Mouse (Mus musculus) inflammation-experienced regulatory T-cells, adult 6 months (primary cell): ENCODE data around the gene Rpl22. TPM values are rescaled to one million over a fixed set of nuclear protein-coding genes. Genes with fewer than 3 reads are reported as not detected.

Experiments used
- ATAC-seq: one replicate; pipeline ENCODE4 v1.8.0; 2017
- polyA plus RNA-seq, 3 experiments: library from polyadenylated mRNA; unstranded; fragments of 100-300 nt; shearing (Covaris generic); gene quantifications; one replicate each; pipeline ENCODE4 v1.2.1; 2017

Rpl22 gene
- polyA plus RNA-seq, 3 experiments from 2014 or later = 752 to 1,062 (median 960) TPM

- ATAC-seq = peak; percentile 89
These were observed 28.4 kb upstream of the Rpl22 start, which contains the start of gene Icmt for GRCm38 (mm10) chr4:152296874-152297861. Gene Icmt (plus strand): TSS chr4:152297227.

- no peak for ATAC-seq
These were observed 26.7 kb upstream of the Rpl22 start for GRCm38 (mm10) chr4:152298836-152299235.

GRCm38 (mm10) chr4:152300375-152300774 is 25.2 kb upstream of the Rpl22 start:
- ATAC-seq = no peak

GRCm38 (mm10) chr4:152302012-152302411 is 23.5 kb upstream of the Rpl22 start:
- ATAC-seq = no peak

GRCm38 (mm10) chr4:152303172-152303571 is 22.4 kb upstream of the Rpl22 start:
- no peak for ATAC-seq

GRCm38 (mm10) chr4:152304685-152305084 is 20.9 kb upstream of the Rpl22 start:
- no peak for ATAC-seq

GRCm38 (mm10) chr4:152305991-152306390 is 19.6 kb upstream of the Rpl22 start:
- no peak for ATAC-seq

- no peak for ATAC-seq
These were observed 18.0 kb upstream of the Rpl22 start for GRCm38 (mm10) chr4:152307542-152307941.

- no peak for ATAC-seq
These were observed 13.4 kb upstream of the Rpl22 start for GRCm38 (mm10) chr4:152312186-152312585.

GRCm38 (mm10) chr4:152313211-152313632 is 12.3 kb upstream of the Rpl22 start:
- peak; percentile 40 for ATAC-seq

- ATAC-seq = no peak
These were observed 11.6 kb upstream of the Rpl22 start for GRCm38 (mm10) chr4:152313934-152314333.

GRCm38 (mm10) chr4:152315498-152316213 is 9.9 kb upstream of the Rpl22 start:
- ATAC-seq = no peak

GRCm38 (mm10) chr4:152317631-152318033 is 7.9 kb upstream of the Rpl22 start:
- ATAC-seq = no peak

- ATAC-seq = peak; percentile 70
These were observed 6.9 kb upstream of the Rpl22 start, which contains the start of gene Rnf207 for GRCm38 (mm10) chr4:152318517-152319234. Gene Rnf207 (minus strand): TSS chr4:152318993.

GRCm38 (mm10) chr4:152321464-152321863 is 4.1 kb upstream of the Rpl22 start:
- ATAC-seq = no peak

- no peak for ATAC-seq
These were observed 640 bp upstream of the Rpl22 start for GRCm38 (mm10) chr4:152324641-152325562.

- no peak for ATAC-seq
These were observed 1.0 kb downstream of the Rpl22 start for GRCm38 (mm10) chr4:152326543-152326942.

- no peak for ATAC-seq
These were observed 3.1 kb downstream of the Rpl22 start for GRCm38 (mm10) chr4:152328691-152329090.

- ATAC-seq = peak; percentile 70
These were observed 7.4 kb downstream of the Rpl22 start for GRCm38 (mm10) chr4:152332952-152333351.

GRCm38 (mm10) chr4:152333587-152333986 is 8.0 kb downstream of the Rpl22 start:
- no peak for ATAC-seq

- ATAC-seq = no peak
These were observed 12.2 kb downstream of the Rpl22 start for GRCm38 (mm10) chr4:152337772-152338171.
